Mouse (Mus musculus) heart, adult 11 months (tissue): ENCODE results near the gene Gpr152.

ENCODE experiments used
- DNase-seq: peaks from one replicate; pipeline ENCODE4 v3.0.0; 2022

The Gpr152 gene

GRCm38 (mm10) chr19:4139446-4139845 is at the start of gene Gpr152:
Gpr152 (plus strand) TSS chr19:4139787.
- no peak for DNase-seq

GRCm38 (mm10) chr19:4090446-4090845 is 49.1 kb upstream of the Gpr152 start:
- DNase-seq: no peak

GRCm38 (mm10) chr19:4091383-4091782 is 48.2 kb upstream of the Gpr152 start:
- DNase-seq: no peak

GRCm38 (mm10) chr19:4092750-4093149 is 46.8 kb upstream of the Gpr152 start:
- DNase-seq: no peak

GRCm38 (mm10) chr19:4093772-4094171 is 45.8 kb upstream of the Gpr152 start:
- DNase-seq: no peak

- no peak for DNase-seq
These were observed 45.2 kb upstream of the Gpr152 start for GRCm38 (mm10) chr19:4094348-4094747.

GRCm38 (mm10) chr19:4094774-4095303 is 44.7 kb upstream of the Gpr152 start:
- DNase-seq: no peak

- DNase-seq: no peak
These were observed 43.8 kb upstream of the Gpr152 start for GRCm38 (mm10) chr19:4095802-4096201.

- DNase-seq: peak; percentile 100
These were observed 42.7 kb upstream of the Gpr152 start, which contains the start of gene Cdk2ap2 for GRCm38 (mm10) chr19:4096642-4097440. Cdk2ap2 (plus strand) TSS chr19:4097182.

- DNase-seq: no peak
These were observed 42.2 kb upstream of the Gpr152 start for GRCm38 (mm10) chr19:4097441-4097825.

GRCm38 (mm10) chr19:4098426-4098825 is 41.2 kb upstream of the Gpr152 start:
- peak; percentile 94 for DNase-seq

GRCm38 (mm10) chr19:4099056-4099455 is 40.5 kb upstream of the Gpr152 start:
- peak; percentile 99 for DNase-seq

GRCm38 (mm10) chr19:4099837-4100717 is 39.5 kb upstream of the Gpr152 start, which contains the start of gene Pitpnm1:
Pitpnm1 (plus strand) TSS chr19:4099998.
- DNase-seq: peak; percentile 99

- DNase-seq: peak; percentile 94
These were observed 38.8 kb upstream of the Gpr152 start for GRCm38 (mm10) chr19:4100718-4101261.

GRCm38 (mm10) chr19:4101466-4101865 is 38.1 kb upstream of the Gpr152 start:
- peak; percentile 90 for DNase-seq

GRCm38 (mm10) chr19:4102049-4102448 is 37.5 kb upstream of the Gpr152 start:
- peak; percentile 88 for DNase-seq

GRCm38 (mm10) chr19:4102626-4103025 is 37.0 kb upstream of the Gpr152 start:
- peak; percentile 88 for DNase-seq

- peak; percentile 85 for DNase-seq
These were observed 36.3 kb upstream of the Gpr152 start for GRCm38 (mm10) chr19:4103294-4103693.

GRCm38 (mm10) chr19:4103792-4104191 is 35.8 kb upstream of the Gpr152 start:
- peak; percentile 81 for DNase-seq

GRCm38 (mm10) chr19:4104675-4105194 is 34.9 kb upstream of the Gpr152 start:
- DNase-seq: peak; percentile 90

- DNase-seq: no peak
These were observed 32.9 kb upstream of the Gpr152 start for GRCm38 (mm10) chr19:4106654-4107053.

- peak; percentile 85 for DNase-seq
These were observed 31.1 kb upstream of the Gpr152 start for GRCm38 (mm10) chr19:4108535-4108934.
